Mouse (Mus musculus): ENCODE data around the gene Macrod2.

The Macrod2 gene

DNA sequence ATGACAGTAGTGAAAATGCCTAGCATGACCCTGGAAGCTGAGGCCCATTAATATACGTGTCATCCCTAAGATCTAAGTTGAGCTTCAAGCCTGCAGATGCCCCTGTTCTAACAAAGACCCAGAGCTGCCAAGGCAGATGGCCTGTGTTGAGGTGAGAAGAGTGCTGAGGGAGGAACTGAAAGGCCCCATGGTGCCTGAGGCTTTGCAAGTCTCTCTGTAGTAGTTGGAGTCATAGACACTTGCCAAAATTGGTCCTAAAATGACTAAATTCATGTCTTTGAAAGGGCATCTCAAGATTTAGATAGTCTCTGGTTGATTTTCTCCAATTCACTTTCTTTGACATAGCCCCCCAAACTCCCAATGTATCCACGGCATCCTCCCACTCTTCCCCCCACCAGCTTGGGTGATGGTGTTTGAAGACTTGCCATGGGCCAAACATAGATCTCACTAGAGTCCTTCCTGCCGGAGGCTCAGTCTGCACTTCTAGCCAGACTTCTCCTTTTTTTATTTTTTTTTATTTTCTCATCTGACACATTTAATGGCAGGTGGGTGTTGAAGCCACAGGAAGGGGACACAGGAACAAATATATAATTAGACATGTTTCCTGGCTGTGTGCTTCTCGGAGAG, 1439.2 kb downstream of the Macrod2 start:
- DNase-seq (ENCODE audit: low read depth, low spot score), result no peak

GRCm38 (mm10) chr2:141844408-141845175, 1449.5 kb downstream of the Macrod2 start:
- DNase-seq (ENCODE audit: low read depth, low spot score), result no peak

GRCm38 (mm10) chr2:141859220-141859619, 1464.1 kb downstream of the Macrod2 start:
- DNase-seq (ENCODE audit: low read depth, low spot score), result no peak

- no peak for DNase-seq (ENCODE audit: low read depth, low spot score)
Measured at GRCm38 (mm10) chr2:141861679-141862268, 1466.7 kb downstream of the Macrod2 start.

- no peak for DNase-seq (ENCODE audit: low read depth, low spot score)
Measured at GRCm38 (mm10) chr2:141862531-141863265, 1467.6 kb downstream of the Macrod2 start.

- DNase-seq (ENCODE audit: low read depth, low spot score), result no peak
Measured at GRCm38 (mm10) chr2:141863628-141864165, 1468.6 kb downstream of the Macrod2 start.

- no peak for DNase-seq (ENCODE audit: low read depth, low spot score)
Measured at GRCm38 (mm10) chr2:141870930-141871329, 1475.8 kb downstream of the Macrod2 start.

- no peak for DNase-seq (ENCODE audit: low read depth, low spot score)
Measured at GRCm38 (mm10) chr2:141876155-141876851, 1481.2 kb downstream of the Macrod2 start.

DNA sequence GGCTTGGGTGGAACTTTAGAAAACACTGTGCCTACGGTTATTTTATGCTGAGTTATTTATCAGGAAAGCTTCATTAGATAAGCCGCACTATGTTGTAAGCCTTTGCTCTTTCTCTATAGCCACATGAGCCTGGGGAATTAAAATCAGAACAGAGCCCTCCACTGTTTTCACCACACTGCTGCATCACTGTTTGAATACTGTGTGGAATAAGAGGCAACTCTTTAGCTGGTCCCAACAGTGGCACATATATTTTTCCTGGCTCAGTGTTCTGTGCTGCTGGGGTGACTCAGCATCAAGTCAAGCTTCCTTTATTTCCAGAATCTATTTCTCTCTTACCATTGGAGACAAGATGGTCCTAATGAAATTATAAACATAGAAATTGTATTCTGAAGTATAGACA, 1481.8 kb downstream of the Macrod2 start:
- DNase-seq (ENCODE audit: low read depth, low spot score), result no peak

- DNase-seq (ENCODE audit: low read depth, low spot score), result no peak
Measured at GRCm38 (mm10) chr2:141878473-141878872, 1483.4 kb downstream of the Macrod2 start.

- DNase-seq (ENCODE audit: low read depth, low spot score), result no peak
Measured at GRCm38 (mm10) chr2:141879711-141880110, 1484.6 kb downstream of the Macrod2 start.

GRCm38 (mm10) chr2:141886694-141887474, 1491.8 kb downstream of the Macrod2 start:
- DNase-seq (ENCODE audit: low read depth, low spot score), result no peak

- no peak for DNase-seq (ENCODE audit: low read depth, low spot score)
Measured at GRCm38 (mm10) chr2:141889497-141889896, 1494.4 kb downstream of the Macrod2 start.

GRCm38 (mm10) chr2:141897951-141898350, 1502.8 kb downstream of the Macrod2 start:
- no peak for DNase-seq (ENCODE audit: low read depth, low spot score)

DNA sequence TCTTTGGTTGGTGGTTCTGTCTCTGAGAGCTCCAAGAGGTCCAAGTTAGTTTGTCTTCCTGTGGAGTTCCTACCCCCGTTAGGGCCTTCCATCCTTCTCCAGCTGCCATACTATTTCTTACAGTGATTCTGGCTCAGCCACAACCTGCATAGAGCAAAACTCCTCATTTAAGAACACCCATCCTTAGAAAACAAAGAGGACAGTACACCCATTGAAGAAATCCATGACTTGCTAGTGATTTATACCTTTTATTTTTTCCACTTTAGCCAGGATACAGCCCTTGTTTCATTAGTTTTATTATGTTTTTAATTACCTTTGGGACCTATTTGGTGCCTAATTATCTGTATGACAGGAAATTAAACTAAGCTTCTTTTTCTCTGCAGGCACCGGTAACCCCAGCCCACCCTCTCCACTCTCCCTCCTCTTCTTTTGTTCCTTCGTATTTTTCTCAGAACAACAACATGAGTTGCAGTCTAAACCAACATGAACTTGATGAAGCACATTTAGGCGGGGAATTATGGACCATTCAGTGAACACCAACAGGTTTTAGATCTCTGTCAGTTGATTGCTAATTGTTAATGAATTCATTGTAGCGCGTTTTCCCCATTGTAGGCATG, 1516.8 kb downstream of the Macrod2 start:
- DNase-seq (ENCODE audit: low read depth, low spot score), result no peak

DNA sequence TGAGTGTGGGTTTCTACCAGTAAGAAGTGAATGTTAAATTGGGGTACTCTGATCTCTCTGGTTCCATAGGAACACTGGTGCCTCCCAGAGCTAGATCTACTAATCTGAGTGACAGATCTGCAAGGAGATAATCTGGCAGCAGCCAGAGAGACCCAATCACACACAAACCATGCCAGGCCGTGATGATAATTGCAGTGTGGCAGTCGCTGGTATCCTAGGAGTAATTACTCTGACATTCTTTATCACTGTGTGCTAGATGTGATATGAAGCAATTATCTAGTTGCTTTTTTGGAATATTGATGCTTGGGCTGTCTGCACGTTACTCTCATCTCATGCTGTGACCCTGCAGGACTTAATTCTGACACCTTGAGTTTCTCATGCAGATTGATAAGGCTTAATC, 1518.4 kb downstream of the Macrod2 start:
- no peak for DNase-seq (ENCODE audit: low read depth, low spot score)

- no peak for DNase-seq (ENCODE audit: low read depth, low spot score)
Measured at GRCm38 (mm10) chr2:141913894-141914293, 1518.8 kb downstream of the Macrod2 start.

GRCm38 (mm10) chr2:141920377-141920992, 1525.4 kb downstream of the Macrod2 start:
- DNase-seq (ENCODE audit: low read depth, low spot score), result no peak

DNA sequence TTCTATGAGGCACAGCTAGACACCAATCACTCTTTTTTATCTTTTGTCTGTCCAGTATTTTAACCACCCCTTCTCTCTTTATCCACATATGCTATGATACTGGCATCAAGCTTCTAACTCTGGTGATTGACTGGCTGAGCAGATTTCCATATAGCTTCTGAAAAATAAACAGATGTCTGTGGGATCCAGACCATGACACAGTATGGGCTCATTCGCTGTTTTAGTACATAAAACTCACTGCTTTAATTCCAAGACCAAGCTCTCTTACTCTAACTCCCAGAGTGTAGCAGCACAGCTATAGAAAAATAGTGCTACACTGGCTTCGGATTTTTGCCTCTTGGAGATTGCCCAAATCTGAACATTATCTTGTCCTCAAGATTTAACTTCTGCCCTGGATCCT, 1540.0 kb downstream of the Macrod2 start:
- DNase-seq (ENCODE audit: low read depth, low spot score), result no peak

GRCm38 (mm10) chr2:141954795-141955194, 1559.7 kb downstream of the Macrod2 start:
- no peak for DNase-seq (ENCODE audit: low read depth, low spot score)
